Mouse (Mus musculus) heart, postnatal 0 days (tissue): ENCODE measurements at regions not wholly inside any gene's neighbourhood (a gene's known extent, or its start where the extent isn't known, plus 50 kb on each side); places are given as distances from the start of the nearest gene placed in this dataset.

Experiments used
- CTCF ChIP-seq: IDR thresholded peaks from 2 replicates; pipeline ENCODE4 v1.5.1; 2016; ENCODE audit warnings: antibody characterized with exemption, control low read depth, low read depth
- EP300 ChIP-seq: IDR thresholded peaks from 2 replicates; pipeline ENCODE4 v1.6.1; 2016; ENCODE audit warnings: antibody characterized with exemption, low read depth

GRCm38 (mm10) chr4:149832446-149833101 is 58.5 kb upstream of the Slc25a33 start:
- TF ChIP-seq CTCF (no peak), EP300 (no peak)
